Mouse (Mus musculus) gastrocnemius, adult 8-10 months (tissue): ENCODE data around the gene Gm28557. TPM values are rescaled to one million over a fixed set of nuclear protein-coding genes. Genes with fewer than 3 reads are reported as not detected.
"Not testable (repeated sequence)": the region's sequence is repeated elsewhere in the genome, so short reads cannot be mapped to it uniquely, and the experiment has no call there.

Experiments used
- DNase-seq, 2 experiments: peaks; one replicate each; pipeline ENCODE4 v3.0.0; 2022; ENCODE audit warnings: low spot score in 2 of 2
- total RNA-seq, 4 experiments: library from RNA; stranded (reverse); gene quantifications; 2 replicates each; pipeline ENCODE4 v1.2.4; 2022

Gene Gm28557
- total RNA-seq, result 1 to 10 TPM; 1.0 to 2.2 (median 1.9) TPM

DNA sequence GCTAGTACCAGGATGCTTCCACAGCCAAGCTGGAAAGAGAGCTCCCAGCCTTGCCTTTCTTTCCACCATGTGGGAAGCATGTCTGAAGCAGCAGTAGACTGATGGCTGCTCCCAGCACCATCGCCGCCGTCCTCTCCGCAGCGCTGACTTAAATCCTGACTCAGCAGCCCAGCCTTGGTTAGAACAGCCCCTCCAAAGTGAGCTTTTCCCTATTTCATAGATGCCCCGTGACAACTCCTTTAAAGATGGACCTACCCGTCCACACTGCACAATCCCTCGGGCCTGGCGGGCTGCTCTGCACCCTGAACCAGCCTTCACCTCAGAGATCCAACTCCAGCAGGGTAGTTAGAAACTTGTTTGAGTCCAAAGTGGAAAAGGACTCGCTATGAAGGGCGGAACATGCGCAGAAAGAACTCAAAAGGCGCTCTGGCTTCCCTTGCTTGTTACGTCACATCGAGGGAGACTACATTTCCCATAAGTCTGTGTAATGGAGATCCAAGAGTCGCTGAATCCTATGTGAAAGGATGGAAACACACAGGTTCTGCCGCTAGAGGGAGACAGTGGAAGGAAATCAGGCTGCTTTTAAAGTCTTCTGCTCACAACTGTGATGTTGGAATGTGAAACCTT, at the start of gene Gm28557:
Gene Gm28557, minus strand, starts transcription at position 411 of the 627 bp plus-strand sequence.
- DNase-seq, result peak; percentile 85 to 86

DNA sequence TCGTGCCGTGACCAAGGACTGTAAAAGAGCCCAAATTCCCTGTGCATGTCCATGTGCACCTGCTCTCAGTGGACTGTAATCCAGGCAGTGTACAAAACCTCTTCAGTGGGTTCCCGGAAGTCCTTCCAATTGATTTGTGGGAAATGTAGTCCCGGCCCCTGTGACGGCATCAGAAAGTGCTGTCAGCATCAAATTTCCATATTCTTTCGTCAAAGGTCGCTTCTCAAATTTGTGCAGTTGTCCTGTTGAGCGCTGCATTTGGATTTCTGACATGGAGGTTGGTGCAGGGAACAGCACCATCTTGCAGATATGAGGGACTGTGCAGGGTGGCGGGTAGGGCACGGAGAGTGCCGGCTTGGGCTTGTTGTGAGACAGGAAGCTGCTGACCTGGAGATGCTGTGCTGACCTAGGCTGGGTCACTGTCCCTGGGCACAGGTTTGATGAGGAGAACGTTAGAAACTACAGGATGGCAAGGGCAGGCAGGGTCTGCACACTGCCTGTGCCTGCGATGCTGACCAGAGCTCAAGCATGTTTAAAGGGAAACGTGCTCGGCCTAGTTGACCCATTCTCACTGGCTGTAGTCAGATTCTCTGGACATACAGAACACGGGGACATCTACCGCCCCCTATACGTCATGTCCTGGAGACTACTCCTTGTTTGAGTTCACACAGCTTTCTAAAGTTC, 19.8 kb upstream of the Gm28557 start:
- DNase-seq, result peak; percentile 60 to 63

GRCm38 (mm10) chr13:67127507-67127906, 19.1 kb upstream of the Gm28557 start:
- not testable (repeated sequence) for DNase-seq

GRCm38 (mm10) chr13:67124460-67124859, 16.1 kb upstream of the Gm28557 start:
- no peak for DNase-seq

DNA sequence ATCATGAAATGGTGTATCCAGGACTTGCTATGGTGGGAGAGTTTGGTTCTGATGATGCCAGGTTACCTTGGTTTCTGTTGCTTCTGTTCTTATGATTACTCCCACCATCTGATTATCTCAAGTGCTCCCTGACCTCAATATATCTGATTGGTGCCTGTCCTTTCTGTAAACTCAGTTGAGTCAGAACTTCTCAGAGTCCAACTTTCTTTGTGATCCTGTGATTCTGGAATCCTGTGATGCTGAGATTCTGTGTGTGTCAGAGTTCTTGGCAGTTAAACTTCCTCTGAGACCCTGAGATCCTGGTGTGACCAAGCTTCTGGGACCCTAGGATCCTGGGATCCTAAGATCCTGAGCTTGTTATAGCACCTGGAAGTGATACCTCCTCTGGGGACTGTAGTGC, 13.0 kb upstream of the Gm28557 start, which contains the start of gene Zfp759:
Gene Zfp759, plus strand, starts transcription at position 301 of the 400 bp plus-strand sequence.
- not testable (repeated sequence) for DNase-seq

- DNase-seq, result not testable (repeated sequence)
These were observed 7.8 kb upstream of the Gm28557 start, which contains the start of gene Rslcan18 for GRCm38 (mm10) chr13:67116163-67116562. Gene Rslcan18 (minus strand): TSS chr13:67116263.

GRCm38 (mm10) chr13:67113287-67113686, 4.9 kb upstream of the Gm28557 start:
- no peak for DNase-seq

DNA sequence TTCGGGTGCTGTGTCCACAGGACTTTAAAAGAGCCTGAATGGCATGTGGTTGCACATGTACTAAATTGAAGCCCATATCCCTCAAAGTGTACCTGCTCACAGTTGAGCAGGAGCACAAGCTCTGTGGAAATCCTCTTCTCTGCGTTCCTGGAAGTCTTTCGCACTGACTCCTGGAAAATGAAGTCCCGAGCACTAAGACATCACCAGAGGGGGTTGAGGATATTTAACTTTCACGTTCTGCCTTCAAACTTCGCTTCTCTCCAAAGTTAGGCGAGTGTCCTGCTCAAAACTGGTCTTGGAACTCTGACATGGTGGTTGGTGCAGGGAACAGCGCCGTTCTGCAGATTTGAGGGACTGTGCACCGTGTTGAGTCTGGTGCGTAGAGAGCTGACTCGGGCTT, 3.7 kb upstream of the Gm28557 start:
- no peak for DNase-seq

GRCm38 (mm10) chr13:67108821-67109206, 410 bp upstream of the Gm28557 start:
- peak in 1 of 2 experiments; percentile 9 for DNase-seq

- no peak for DNase-seq
These were observed 723 bp downstream of the Gm28557 start for GRCm38 (mm10) chr13:67107681-67108080.

- no peak for DNase-seq
These were observed 10.5 kb downstream of the Gm28557 start, which contains the start of gene Zfp708 for GRCm38 (mm10) chr13:67097876-67098275. Gene Zfp708 (minus strand): TSS chr13:67097976.

DNA sequence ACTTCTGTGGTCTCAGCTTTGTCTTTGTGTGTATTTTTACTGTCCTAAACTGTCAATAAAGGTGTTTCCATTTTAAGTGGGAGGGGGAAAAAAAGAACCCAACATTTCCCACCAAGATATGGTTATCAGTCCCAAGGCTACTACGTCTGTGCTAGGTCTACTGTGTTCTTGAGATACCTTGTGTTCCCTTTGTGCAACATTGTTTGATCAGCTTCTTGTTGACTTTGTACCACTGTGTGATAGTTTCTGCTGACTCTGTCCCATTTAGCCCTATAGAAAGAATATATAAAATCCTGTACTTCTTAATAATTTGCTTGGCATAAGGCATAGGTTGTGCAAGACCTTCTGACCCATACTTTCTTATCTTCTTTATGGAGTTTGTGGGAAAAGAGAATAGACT, 18.2 kb downstream of the Gm28557 start:
- no peak for DNase-seq

DNA sequence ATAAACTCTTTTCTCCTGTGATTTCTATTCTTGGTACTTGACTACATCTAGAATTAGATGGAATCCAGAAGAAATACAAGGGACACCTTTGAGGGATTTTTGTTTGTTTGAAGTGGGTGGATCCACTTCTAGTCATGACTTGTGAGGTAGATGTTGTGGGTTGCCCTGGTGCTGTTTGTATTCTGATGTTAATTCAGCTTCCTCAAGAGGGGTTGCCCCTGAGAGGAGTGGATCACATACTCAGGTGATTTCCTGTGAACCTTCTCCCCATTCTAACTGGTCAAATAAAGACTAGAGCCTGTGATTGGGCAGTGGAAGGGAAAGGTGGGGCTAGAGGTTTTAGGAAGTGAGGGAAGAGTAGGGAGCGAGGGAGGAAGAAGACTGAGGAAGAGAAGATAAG, 26.5 kb downstream of the Gm28557 start:
- DNase-seq, result no peak

- peak; percentile 69 to 78 for DNase-seq
These were observed 27.2 kb downstream of the Gm28557 start for GRCm38 (mm10) chr13:67081142-67081713.

DNA sequence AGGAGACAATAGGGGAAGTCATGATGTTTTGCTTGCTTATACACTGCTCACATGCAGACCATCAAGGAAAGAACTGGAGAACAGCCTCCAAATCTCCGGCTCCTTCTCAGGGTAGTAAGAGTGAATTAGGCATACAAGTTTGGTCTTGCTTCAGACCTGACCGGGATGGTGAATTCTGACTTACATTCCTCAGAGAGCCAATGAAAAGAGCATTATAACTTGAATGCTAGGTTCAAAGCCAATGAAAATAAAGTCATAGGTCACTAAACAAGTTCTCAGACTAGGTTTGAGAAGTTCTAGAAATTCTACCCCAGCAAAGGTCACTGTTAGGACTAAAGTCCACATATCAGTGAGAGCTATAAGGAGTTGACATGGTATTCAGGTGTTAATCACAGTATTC, 31.2 kb downstream of the Gm28557 start:
- no peak for DNase-seq

GRCm38 (mm10) chr13:67072786-67073185, 35.6 kb downstream of the Gm28557 start:
- no peak for DNase-seq

DNA sequence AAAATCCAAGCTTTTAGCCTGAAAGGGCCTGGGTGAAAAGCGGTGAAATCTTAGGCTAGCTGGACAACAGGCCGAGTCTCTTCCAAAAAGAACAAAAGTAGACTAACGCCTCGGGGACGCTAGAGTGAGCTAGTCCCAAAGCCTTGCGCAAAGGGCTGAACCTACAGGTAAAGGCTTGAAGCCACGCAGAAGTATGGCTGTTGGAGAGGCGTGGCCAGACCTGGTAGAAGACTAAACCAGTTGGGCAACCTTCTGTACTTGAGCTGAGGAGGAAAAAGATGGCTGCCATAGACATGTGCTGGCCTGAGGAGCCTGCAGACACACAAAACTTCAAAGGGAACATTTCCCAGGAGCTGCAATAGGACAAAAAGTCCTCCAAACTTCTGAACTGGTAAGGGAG, 43.0 kb downstream of the Gm28557 start:
- no peak for DNase-seq

DNA sequence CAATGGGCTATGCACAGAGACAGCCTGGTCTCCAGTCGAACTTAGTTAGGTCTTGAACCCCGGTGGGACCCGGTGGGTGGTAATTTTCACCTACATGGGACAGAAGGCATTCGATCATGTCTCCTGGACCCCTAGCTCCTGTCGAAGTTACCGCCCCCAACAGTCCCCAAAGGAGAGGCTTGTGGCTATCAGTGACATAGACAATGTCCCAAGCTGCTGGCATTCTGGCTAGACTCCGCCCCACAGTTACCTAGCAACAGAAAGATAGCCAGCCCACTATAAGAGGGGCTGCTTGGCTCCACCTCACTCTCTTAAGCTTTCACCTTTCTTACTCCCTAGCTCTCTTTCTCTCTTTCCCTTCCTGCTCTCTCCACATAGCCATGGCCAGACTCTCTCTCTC, 46.0 kb downstream of the Gm28557 start:
- DNase-seq, result no peak

DNA sequence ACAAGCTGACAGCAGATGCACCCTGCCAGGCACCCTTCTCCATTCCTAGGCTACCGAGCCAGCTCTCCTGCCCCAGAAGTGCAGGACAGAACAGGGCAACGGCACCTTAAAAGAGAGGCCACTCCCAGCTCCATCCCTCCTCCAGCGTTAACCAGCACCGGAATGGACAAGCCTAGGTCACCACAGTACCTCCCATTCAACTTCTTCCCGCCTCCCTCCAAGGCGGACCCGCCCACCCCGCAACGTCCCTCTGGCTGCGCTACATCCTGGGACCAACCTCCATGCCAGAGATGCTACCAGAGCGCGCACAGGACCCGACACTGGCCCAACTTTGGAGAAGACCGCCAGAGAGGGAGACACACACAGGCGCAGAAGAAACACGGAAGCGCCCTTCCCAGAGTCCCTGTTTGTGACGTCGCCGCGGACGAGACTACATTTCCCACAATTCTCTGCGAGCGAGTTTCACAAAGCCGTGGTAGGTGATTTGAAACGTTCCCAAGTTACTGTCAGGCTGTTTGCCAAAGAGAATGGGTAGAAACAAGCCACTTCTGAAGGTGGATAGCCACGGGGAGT, 47.5 kb downstream of the Gm28557 start, which contains the start of gene Zfp712:
Gene Zfp712, minus strand, starts transcription at position 385 of the 573 bp plus-strand sequence.
- DNase-seq, result peak; percentile 86 to 87

DNA sequence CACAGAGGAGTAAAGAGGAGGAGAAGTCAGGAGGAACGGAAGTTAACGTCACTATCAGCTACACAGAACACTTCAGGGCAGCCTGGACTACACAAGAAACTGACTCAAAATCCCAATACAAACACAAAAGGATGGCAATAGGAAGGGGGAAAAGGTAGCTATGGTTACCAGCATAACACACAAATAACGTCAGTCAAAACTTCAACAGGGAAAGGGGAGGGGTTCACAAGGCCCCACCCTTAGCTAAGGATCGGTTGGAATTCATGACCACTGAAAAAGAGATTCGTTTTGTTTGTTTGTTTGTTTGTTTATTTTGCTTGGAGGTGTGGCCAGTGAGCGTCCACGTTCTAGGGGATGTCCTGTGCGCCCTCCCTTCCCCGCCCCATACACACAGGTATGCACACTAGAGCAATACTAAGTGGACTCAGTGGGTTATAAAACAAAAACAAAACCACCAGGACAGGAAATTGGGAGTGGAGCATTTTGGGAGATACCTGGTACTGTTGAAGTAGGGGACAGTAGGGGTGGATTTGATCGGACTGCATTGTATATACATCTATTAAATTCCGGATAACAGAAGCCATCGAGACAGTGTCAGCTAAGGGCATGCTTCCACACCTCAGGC, 48.1 kb downstream of the Gm28557 start:
- no peak for DNase-seq
